Mouse (Mus musculus): ENCODE data around the gene Sim1.

Sim1 gene

DNA sequence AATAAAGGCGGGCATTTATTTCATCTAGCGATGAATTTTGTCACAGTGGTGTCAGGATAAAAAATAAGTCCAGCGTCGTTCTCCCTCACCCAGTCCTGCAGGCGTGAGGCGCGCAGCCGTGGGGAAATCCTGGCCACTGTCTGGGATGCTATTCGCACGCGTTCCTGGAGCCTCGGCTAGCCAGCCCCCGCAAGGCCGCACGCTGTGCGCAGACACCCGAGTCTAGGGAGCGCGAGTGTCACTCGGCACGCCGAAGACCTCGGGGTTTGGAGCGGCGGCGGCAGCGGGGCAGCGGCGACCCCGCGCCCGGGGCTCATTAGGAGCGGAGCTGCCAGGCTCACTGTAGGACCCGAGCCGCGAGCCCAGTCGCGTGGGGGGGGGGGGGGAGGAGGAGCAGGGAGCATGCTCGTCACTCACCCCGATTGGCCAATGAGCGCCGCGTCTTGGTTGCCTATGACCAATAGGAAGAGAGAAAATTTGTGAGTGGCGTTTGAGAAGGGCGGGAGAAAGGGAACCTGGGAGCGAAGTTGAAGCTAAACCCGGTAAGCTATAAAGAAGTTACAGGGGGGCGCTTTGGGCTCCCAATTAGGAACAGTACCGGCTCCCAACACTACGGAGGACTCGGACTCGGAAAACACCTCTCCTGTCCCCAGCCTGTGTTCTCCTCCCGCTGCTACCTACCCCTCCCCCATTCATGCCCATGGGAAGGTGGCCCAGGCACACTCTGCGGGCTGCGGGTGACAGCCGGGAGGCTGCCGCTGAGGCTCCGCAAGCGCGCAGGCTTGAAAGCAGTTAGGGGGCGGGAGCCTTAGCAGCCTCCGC, at the start of gene Sim1:
Sim1 (plus strand) TSS at position 585 of the 822 bp plus-strand sequence.
- DNase-seq = peak; percentile 69 to 70

DNA sequence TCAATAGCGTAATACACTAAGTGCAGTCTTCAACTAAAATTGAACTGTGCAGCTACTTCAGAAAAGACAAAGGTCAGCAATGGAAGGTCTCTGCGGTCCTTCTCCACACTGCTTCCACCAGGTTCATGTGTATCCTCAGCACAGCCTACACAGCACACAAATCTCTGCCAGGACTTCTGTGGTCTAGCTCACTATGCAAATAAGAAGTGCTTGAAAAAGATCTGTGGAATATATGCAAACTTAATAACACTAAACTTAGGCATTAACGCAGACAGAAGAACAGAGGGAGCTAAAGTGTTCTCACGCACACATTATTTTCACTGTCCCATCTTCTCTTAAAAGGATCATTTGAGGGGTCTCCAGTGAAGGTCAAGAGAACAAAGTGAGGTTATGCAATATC, 26.4 kb upstream of the Sim1 start:
- DNase-seq = no peak

DNA sequence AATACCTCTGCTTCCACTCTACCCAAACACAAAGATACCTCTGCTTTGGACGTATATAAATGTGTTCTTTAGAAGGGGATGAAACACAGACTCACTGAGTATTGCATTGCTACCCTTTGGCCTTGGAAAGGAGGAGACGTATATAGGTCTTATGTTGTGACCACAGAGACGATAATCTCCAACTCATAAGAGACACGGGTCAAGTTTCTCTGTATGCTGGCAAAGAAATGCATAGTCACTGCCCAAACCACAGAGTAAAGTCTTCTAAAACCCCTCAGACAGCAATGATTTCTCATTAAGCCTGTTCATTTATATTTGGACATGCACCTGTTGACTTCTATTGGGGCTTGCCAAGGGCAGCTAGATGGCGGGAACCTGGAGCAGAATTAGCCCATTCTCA, 17.6 kb upstream of the Sim1 start:
- DNase-seq = no peak

DNA sequence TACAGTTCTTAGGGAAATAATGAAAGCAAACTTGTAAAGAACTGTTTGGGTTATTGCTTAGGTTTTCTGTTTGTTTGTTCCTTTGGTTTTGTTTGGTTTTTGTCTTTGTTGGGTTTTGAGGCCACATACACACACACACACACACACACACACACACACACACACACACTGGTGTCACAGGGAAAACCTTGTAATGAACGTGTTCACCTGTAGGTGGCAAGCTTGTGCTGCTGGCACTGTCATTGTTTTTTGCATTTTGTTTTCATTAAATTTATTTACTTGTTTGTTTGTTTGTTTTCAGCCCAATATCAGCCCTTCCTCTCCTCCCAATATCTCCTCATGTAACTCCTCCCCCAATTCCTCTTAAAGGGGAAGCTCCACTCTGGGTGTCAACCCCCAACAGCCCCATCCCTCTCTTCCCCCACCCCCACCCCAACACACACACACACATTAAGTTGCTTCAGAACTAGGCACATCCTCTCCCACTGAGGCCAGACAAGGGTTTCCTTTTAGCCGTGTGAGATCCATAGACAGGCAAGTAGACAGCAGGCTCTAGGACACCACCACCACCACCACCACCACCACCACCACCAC, 13.0 kb upstream of the Sim1 start:
- no peak for DNase-seq

DNA sequence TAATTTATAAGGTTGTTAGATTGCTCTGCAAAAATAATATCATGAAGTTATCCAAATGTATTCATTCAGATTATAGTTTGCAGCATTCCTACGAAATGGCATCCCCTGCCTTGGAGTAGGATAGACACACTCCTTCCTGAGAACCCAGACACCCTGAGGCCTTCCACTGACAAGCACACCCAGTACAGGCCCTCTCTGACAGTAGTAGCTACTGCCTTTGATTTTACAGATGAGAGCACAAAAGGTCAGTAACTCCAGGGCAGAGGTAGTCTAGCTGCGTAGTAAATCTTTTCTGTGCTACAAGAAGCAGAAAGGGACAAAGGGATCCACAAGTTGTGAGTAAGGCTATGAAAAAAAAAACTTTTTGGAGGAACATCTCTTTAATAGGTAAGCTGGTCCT, 12.2 kb upstream of the Sim1 start:
- no peak for DNase-seq

DNA sequence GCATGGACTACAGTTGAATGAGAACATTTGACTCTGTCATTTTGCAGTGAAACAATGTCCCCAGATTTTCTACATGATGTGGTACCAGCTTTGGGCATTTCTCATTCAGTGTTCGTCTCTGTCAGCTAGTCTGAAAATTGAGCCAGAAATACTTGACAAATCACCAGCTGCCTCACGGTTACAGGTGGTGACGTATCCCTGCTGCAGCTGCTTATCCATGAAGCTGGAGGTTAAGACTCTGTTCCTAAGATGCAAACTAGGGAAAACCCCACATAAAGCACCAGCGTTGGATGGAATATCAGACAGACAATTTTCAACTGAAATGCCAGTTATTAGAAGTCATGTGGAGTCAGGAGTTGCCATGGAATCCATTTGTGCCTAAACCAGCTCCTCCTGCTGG, 8.2 kb upstream of the Sim1 start:
- DNase-seq = no peak

DNA sequence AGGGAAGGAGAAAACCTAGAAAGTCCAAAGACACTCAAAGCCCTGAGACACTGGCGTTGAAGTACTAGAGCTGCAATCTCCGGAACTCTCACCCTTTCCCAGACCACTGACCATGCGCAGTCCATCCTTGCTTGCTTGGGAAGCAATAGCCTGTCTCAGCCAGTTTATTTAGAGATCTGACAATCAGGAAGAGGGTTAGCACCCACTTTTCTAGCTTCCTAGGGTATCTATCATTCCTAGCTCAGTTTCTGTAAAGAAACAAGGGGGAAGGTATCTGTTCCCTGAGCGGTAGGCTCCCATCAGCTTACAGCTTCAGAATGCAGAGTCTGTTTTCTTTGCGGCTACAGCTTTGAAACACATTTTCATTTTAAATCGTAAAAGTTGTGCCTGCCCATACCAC, 3.9 kb upstream of the Sim1 start:
- no peak for DNase-seq

DNA sequence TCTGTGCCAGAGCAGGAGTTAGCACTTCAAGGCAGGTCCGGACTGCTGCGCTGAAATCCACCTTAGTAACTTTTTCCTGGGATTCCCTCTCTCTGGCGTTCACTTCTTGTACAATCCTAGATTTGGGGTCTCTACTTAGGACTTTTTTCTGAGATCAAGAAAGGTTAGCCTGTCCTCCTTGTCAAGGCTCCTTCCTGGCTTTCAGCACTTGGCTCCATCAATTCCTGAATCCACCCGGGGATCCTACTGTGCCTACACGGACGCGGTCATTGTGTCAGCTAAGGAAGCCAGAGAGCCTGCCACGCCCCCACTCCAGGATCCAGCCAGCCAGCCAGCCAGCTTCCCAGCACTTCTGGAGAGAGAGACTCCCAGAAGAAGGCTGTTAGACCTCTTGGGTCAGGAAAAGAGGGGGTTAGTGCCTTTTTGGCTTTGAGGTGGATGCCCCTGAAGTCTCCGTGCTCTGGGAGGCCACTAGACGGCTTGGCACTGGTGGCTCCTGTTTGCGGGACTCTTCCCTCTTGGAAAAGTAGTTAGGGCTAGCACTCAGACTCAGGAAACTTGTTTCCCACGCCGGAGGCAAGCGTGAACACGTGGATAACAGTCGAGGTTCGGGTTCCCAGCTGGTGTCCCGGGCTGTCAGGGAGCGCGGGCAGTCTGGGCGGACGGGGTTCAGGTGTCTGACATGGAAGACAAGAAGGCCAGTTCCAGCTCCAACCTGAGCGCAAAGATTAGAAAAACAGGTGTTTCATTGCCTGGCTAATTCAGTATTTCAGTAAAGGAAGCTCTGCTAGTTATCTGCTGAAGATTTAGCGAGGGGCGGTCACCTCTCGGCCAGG, 2.5 kb upstream of the Sim1 start:
- no peak for DNase-seq

DNA sequence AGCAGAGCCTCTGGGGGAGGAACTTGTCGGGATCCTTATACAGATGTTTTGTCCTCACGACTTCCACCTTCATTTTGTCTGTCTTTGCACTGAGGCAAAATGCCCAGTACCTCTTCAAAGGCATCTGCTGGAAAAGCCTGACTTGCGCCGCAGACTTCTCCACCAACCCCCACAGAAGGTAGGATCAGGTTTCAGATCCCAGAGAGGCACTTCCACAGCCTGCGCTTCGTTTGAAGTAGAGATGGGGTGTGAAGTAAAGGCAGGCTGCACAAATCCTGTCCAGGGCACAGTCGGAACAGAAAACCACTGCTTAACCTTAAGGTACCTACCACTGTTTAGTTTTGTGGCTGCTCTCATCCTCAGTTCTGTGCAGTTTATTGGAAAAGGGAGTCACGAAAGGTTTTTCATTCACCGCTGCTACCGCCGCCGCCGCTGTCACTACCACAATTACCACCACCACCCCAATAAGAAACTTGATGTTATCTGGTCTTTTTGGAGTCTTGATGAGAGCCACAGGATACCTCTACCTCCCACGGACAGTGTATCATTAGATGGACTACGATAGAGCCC, 1.7 kb upstream of the Sim1 start:
- no peak for DNase-seq

DNA sequence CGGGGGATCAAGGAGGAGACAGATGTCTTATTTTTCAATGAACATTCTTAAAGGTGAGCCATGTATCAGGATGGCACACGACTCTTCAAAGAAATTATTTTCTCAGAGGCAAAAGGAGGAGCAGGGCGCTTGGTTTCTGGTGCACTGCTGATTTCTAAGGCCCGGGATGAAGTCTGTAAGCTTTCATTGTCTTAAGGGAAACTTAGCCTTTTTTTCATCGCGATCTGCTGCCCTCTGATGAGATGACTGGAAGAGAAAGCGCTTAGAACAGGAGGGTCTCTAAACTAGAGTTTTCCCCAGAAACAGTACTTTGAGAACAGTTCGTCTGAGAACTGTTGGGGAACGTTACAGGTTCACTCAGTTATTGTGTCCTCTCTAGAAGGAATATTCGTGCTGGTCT, 1.0 kb upstream of the Sim1 start:
- no peak for DNase-seq

DNA sequence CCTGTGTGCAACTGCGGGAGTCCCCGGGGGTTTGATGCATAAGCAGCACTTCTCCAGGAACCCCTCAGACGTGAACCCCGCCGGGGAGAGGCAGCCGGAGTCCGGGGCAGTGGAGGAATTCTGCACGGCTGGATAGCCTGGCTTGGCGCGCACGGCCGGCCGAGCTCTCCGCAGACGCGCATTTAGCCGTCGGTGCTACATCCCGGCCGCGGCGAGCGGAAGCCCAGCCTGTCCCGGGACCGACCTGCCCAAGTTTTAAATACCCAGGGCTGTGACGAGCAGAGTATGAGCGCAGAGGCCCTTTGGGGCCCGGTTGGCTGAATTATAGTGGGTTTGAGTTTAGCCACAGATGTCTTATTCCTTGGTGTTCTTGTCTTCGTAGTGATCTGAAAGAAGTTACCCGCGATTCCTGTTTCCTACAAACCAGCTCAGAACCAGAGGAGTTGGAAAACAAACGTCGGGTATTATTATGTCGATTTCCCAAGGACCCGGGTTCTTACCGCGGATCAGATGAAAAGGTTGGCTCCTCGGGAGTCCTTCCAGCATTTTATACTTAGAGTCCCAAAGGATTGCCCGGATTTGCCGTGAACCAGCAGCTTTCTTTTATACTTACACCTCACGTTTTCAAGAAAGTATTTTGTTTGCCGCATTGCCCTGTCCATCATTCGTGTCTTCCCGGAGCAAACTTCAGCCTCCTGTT, 687 bp downstream of the Sim1 start:
- DNase-seq = peak in 1 of 2 experiments; percentile 30

DNA sequence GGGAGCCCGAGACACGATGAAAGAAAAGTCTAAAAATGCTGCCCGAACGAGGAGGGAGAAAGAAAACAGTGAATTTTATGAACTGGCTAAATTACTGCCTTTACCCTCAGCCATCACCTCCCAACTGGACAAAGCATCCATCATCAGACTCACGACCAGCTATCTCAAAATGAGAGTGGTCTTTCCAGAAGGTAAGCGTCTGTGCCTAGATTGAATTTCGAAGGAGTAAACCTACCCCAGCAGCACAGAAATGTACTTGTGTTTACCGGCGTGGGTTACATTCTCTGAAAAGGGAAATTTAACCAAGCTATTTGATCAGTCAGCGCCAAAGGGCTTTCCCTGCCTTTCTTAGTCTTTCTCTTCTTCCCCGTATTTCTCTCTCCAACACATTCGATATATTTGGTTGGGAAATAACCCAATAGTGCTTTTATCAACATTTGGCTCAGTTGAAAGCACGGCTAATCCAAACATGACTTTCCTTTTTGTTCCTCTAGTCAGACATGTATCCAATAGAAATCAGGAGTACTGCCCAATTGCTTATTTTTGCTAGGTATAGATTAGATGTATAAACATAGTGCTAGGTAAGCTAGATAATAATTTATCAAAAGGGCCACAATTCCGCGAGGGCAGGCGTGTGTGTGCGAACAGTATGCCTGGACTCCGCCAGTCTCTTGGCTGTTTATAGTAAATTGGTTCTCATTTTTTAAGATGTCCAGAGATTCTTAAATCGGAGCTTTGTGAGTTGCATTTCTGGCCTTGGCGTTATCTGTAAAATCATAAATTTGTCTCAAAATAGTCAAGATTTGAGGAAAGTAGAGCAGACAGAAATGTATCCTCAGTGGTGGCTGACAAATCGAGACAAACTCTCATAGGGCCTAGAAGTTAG, 1.6 kb downstream of the Sim1 start:
- no peak for DNase-seq

DNA sequence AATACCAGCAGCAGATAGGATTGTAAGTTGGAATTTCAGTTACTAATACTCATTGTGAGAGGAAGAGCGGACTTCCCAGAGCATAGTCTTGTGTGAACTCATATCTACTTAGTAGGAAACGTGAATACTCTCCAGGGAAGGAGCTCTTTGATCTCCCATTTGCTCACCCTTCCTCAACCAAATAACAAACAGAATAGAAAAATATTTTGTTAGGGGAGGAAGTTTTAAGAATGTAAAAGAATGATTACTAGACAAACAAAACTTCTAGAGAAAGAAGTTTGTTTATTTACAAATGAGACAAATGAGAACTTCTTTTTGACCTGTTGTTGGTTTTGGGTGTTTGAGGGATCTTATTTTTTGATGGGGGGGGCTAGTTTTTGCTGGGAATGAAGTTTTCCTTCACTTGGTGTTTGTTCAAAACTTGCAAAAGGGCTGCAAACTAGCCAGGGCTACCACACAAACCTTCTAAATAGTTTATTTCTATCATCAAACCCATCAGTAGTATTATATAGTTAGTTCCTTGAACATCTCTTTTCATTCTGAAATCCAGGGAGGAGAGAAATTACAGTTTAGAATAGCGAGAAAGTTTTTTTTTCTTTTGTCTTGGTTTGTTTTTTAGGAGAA, 2.3 kb downstream of the Sim1 start:
- DNase-seq = no peak

DNA sequence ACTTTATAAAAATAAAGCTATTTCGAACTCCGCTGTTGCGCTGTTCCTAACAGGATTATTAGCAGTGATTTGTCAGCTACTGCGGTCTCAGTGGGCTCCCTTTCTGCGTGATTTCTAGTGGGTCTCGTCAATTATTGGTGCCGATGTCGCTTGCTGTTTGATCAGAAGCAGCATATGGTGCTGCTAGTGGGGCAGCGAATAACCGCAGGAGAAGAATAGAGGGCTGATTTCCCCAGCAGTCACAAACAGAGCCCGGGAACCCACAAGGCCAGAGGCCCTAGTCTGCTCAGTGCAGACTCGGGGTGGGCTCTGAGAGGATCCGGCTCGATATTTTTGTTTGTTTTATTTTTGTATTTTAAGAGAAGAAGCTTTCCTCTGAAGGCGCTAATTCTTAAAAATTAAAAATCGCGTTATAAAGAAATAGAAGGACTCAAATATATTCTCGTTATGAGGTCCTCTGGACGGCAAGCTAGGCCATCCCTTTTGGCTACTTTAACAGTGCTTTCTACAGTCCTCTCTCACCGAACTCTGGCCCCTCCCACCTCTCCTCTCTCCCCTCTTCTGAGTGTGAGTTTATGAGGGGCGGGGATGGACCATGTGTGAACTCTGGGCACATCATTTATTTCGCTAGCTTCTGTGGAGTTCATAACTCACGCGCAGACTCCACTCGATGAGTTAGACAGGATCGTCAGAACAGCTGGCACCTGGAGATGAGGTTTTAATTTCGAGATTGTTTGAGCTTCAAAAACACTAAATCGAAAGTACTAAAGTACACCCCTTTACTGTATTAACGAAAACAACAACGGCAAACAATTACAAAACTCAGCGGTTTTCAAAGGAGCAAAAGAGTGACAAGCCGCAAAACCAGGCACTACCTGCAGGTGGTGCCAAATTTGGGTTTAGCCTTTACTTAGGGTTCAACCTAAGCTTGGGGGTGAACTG, 3.2 kb downstream of the Sim1 start:
- no peak for DNase-seq

DNA sequence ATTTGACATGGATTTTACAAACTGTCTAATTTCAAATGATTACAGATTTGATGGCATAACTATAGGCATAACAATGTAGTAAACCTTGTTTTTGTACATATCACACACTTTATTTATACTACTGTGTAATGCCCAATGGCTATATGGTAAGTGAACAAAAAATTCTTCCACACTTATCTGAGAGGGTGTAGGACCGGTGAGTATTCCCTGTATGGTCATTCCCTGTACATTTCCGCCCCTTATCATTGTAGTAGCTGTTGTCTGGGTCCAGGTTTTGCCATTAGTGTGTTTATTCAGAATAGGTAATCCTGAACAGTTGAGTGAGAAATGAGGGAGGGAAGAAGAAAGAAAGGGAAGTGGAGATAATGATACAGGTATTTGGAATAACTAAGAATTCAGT, 4.1 kb downstream of the Sim1 start:
- no peak for DNase-seq

DNA sequence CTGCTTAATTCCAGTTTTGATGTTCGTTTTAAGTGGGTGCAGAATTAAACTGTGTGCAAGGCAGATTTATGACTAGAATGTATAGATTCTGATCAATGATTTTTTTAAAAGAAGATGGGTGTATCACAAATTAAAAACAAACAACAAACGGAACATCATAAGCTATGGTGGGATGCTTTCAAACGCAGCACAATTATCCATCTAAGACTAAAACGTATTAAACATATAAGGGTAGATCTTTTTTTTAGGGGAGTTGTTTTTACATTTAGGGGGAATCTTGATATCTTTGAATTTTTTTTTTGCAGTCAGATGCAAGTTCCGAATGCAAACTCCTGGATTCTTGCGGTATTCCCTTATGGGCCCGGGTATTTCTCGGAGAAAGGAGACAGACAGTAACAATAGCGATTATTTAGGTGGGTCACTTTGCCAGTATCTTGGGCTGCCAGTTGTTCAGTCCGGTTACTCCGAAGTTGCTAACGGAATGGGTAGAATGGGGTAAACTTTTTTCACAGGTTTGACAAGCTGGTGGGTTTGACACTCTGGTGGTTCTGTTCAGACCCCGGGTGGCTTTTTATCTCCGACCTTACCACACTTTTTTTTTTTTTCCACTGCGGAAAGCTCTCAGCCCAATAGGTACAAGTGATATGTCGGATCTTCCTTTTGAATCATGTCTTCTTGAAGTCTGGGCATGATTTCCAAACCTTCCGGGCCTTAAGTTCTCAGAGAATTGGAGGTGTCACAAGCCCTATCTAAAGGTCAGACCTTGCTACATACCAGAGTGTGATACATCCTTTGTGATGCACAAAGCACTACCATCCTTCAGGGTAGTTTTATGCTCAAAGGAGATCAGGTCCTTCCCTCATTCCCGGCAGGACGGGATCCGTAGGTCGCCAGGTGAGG, 5.5 kb downstream of the Sim1 start:
- no peak for DNase-seq

DNA sequence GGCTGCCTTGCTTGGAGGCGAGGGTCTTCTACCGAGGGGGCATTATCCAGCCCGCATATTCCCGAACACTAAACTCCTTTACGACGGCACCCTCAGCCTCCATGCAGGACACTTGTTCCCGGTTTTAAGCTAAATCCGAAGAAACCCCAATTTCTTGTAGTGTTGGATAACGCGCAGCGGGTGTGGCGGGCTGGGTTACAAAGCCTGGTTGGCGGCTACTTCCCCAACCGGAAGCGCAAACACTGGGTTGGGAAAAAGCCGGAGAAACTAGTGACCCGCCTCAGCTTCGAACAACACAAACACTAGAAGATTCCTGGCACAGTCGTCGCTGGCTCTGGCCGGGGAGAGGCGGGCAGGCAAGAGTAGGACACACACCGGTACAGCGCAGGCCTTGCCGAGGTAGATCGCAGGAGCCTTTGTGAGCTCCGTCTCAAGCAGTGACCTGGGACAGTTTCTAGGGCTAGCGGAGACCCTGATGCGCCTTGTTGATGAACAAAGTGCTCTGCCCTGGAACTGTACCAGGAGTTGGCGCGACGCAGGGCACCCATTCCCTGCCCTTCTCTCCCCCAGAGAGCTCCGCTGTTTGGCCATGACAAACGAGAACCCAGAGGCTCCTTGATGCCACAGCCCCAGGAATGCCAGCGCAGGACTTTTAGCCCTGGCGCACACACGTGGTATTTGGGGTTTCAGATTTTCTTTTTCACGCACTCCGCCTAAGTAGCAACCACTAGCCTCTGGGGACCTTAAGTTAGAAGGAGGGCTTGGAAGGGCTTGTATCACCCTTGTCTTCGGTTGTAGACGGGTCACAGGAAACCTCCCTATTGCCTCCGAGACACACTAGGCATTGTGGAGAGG, 6.4 kb downstream of the Sim1 start:
- peak in 1 of 2 experiments; percentile 27 for DNase-seq
